Mouse (Mus musculus): ENCODE measurements around the gene Ptprg. TPM values are rescaled to one million over a fixed set of nuclear protein-coding genes. Genes with fewer than 3 reads are reported as not detected.
"Not testable (repeated sequence)": the region's sequence is repeated elsewhere in the genome, so short reads cannot be mapped to it uniquely, and the experiment has no call there.

The Ptprg gene
- polyA plus RNA-seq, 1 experiment from 2014 or later: 37.0 TPM

- Histone ChIP-seq H3K27ac (peak within 1 kb of the TSS; percentile 96), H3K4me3 (peak within 1 kb of the TSS; percentile 76), H3K36me3 (replicated peaks) (0 out of 2 replicates have a peak, but pooled peaks cover 3% of the 10 kb centered on the region), H3K4me1 (peaks cover 14% of the 10 kb centered on the region; the same call in 1 of the 2 replicates), H3K27me3 (ENCODE audit: poor library complexity, severe bottlenecking) (0 out of 2 replicates have a peak, but pooled peaks cover 4% of the 10 kb centered on the region), H3K9me3 (no peaks in the 10 kb centered on the region)
- peak; percentile 86 for DNase-seq (ENCODE audit: extremely low spot score, low spot score)
- WGBS: 2% methylated on average over 48 of the region's 48 CpGs
These were observed 731.0 kb downstream of the Ptprg start, which contains the start of gene 3830406C13Rik for GRCm38 (mm10) chr14:12284141-12284912. Gene 3830406C13Rik (plus strand): TSS chr14:12284173.

GRCm38 (mm10) chr14:12289747-12290146 is 736.4 kb downstream of the Ptprg start:
- H3K4me1 ChIP-seq; H3K36me3 ChIP-seq (replicated peaks); H3K4me3 ChIP-seq; H3K27me3 ChIP-seq (ENCODE audit: poor library complexity, severe bottlenecking); H3K27ac ChIP-seq; DNase-seq (ENCODE audit: extremely low spot score, low spot score); H3K9me3 ChIP-seq: not testable (repeated sequence)

Other genes starting within 250 kb of the Ptprg start
- gene Gm3839, start 196.8 kb upstream of the Ptprg start, polyA plus RNA-seq (2016; fragmentation: Nextera tagmentation; extraction: Ambion mirVana): 2.8 and 3.1 TPM in 2 replicates

Measured in forebrain, embryonic 10.5 days (tissue).